Mouse (Mus musculus) liver, adult 2 months (tissue): ENCODE results near the gene C2cd3.

Source experiments
- CTCF ChIP-seq: fragments of 200-500 bp; IDR thresholded peaks from 2 replicates; pipeline ENCODE4 v1.5.1; 2011; ENCODE audit warnings: low read depth, low read length, control low read depth
- POLR2A ChIP-seq: fragments of 200-500 bp; IDR thresholded peaks from 2 replicates; pipeline ENCODE4 v1.6.1; 2011; ENCODE audit warnings: low read length, control low read depth; ENCODE audit not compliant: insufficient read depth; ENCODE audit errors: extremely low read depth

- TF ChIP-seq CTCF, result no peak
- TF ChIP-seq POLR2A, result no peak
Measured at GRCm38 (mm10) chr7:100499465-100499864, 127.4 kb downstream of the C2cd3 start.
